Mouse (Mus musculus) testis, adult 2 months (tissue): ENCODE measurements around the gene Gm13289. TPM values are rescaled to one million over a fixed set of nuclear protein-coding genes. Genes with fewer than 3 reads are reported as not detected.
"Not testable (repeated sequence)": the region's sequence is repeated elsewhere in the genome, so short reads cannot be mapped to it uniquely, and the experiment has no call there.

Experiments used
- H3K27ac ChIP-seq: fragments of 200-500 bp; 2 replicates; pipeline ENCODE4 v1.5.1; 2012; ENCODE audit warnings: low read depth, low read length; ENCODE audit not compliant: control insufficient read depth, insufficient read depth
- H3K27me3 ChIP-seq: fragments of 200-500 bp; 2 replicates; pipeline ENCODE4 v1.6.1; 2012; ENCODE audit warnings: mild to moderate bottlenecking, low read length, moderate library complexity; ENCODE audit not compliant: control insufficient read depth, insufficient read depth
- H3K36me3 ChIP-seq: fragments of 200-500 bp; 2 replicates; pipeline ENCODE4 v1.6.1; 2012; ENCODE audit warnings: mild to moderate bottlenecking, low read length; ENCODE audit not compliant: control insufficient read depth, insufficient read depth
- H3K4me1 ChIP-seq: fragments of 200-500 bp; 2 replicates; pipeline ENCODE4 v1.6.1; 2012; ENCODE audit warnings: low read length; ENCODE audit not compliant: control insufficient read depth, insufficient read depth
- H3K4me3 ChIP-seq: fragments of 200-500 bp; 2 replicates; pipeline ENCODE4 v1.5.1; 2012; ENCODE audit warnings: low read depth, mild to moderate bottlenecking, low read length, moderate library complexity, mixed read lengths; ENCODE audit not compliant: control insufficient read depth
- CTCF ChIP-seq: fragments of 200-500 bp; IDR thresholded peaks from 2 replicates; pipeline ENCODE4 v1.5.1; 2012; ENCODE audit warnings: low read depth, mild to moderate bottlenecking, inconsistent platforms, low read length, moderate library complexity; ENCODE audit not compliant: control insufficient read depth, insufficient read depth, insufficient replicate concordance
- POLR2A ChIP-seq: fragments of 200-500 bp; IDR thresholded peaks from 2 replicates; pipeline ENCODE4 v1.6.1; 2012; ENCODE audit warnings: low read depth, mild to moderate bottlenecking, inconsistent platforms, low read length, moderate library complexity; ENCODE audit not compliant: control insufficient read depth
- polyA plus RNA-seq: library from polyadenylated mRNA; depleted of rRNA; stranded (reverse); fragments of >200 nt; gene quantifications from 2 replicates; pipeline ENCODE4 v1.2.3, GENCODE M21; 2012; rRNA removed

Gene Gm13289
- polyA plus RNA-seq, 1 experiment: not detected

GRCm38 (mm10) chr4:88805231-88805630 is 28.5 kb downstream of the Gm13289 start, which contains the start of gene Gm13288:
TSS of gene Gm13288 (plus strand) at chr4:88805531.
- not testable (repeated sequence) for H3K4me3 ChIP-seq, H3K36me3 ChIP-seq, H3K4me1 ChIP-seq, H3K27me3 ChIP-seq, H3K27ac ChIP-seq

GRCm38 (mm10) chr4:88805761-88806160 is 29.0 kb downstream of the Gm13289 start:
- H3K4me3 ChIP-seq, H3K27ac ChIP-seq, H3K4me1 ChIP-seq, H3K27me3 ChIP-seq, H3K36me3 ChIP-seq: not testable (repeated sequence)

GRCm38 (mm10) chr4:88815928-88816327 is 39.2 kb downstream of the Gm13289 start, which contains the start of gene Ifna7:
TSS of gene Ifna7 (plus strand) at chr4:88816228.
- Histone ChIP-seq H3K27ac (no peak within 1 kb of the TSS), H3K4me1 (no peaks in the 10 kb centered on the region), H3K27me3 (no peaks in the 10 kb centered on the region), H3K36me3 (no peaks in the 10 kb centered on the region), H3K4me3 (no peak within 1 kb of the TSS)
- TF ChIP-seq POLR2A (no peak), CTCF (no peak)

GRCm38 (mm10) chr4:88819659-88820058 is 42.9 kb downstream of the Gm13289 start, which contains the start of gene Ifna11:
TSS of gene Ifna11 (plus strand) at chr4:88819959.
- Histone ChIP-seq H3K4me1 (no peaks in the 10 kb centered on the region), H3K27me3 (no peaks in the 10 kb centered on the region), H3K36me3 (no peaks in the 10 kb centered on the region), H3K27ac (no peak within 1 kb of the TSS), H3K4me3 (no peak within 1 kb of the TSS)
- no peak for TF ChIP-seq CTCF
- TF ChIP-seq POLR2A: no peak

GRCm38 (mm10) chr4:88822995-88823394 is 46.3 kb downstream of the Gm13289 start:
- Histone ChIP-seq H3K36me3 (no peaks in the 10 kb centered on the region), H3K27me3 (no peaks in the 10 kb centered on the region), H3K4me3 (no peak overlapping the region), H3K27ac (no peak overlapping the region), H3K4me1 (no peaks in the 10 kb centered on the region)
- TF ChIP-seq POLR2A: no peak
- TF ChIP-seq CTCF: no peak

Other genes with a start within 250 kb of the Gm13289 start
- not detected in 2 replicates for gene Ifna15, start 218.7 kb upstream of the Gm13289 start, polyA plus RNA-seq
- gene Ifna14, start 205.1 kb upstream of the Gm13289 start, polyA plus RNA-seq: not detected in 2 replicates
- not detected in 2 replicates for gene Ifna9, start 184.5 kb upstream of the Gm13289 start, polyA plus RNA-seq
- gene Ifna12, start 173.5 kb upstream of the Gm13289 start, polyA plus RNA-seq: not detected in 2 replicates
- not detected in 2 replicates for gene C87499, start 142.5 kb upstream of the Gm13289 start, polyA plus RNA-seq
- gene Ifna13, start 132.5 kb upstream of the Gm13289 start, polyA plus RNA-seq: not detected in 2 replicates
- not detected in 2 replicates for gene Ifna16, start 100.0 kb upstream of the Gm13289 start, polyA plus RNA-seq
- not detected in 2 replicates for gene Ifna2, start 93.0 kb upstream of the Gm13289 start, polyA plus RNA-seq
- 0.38 and 0.62 TPM in 2 replicates for gene Ifnab, start 85.6 kb upstream of the Gm13289 start, polyA plus RNA-seq
- gene Gm26566, start 55.1 kb upstream of the Gm13289 start, polyA plus RNA-seq: 1.1 and 1.7 TPM in 2 replicates
- gene Klhl9, start 54.5 kb upstream of the Gm13289 start, polyA plus RNA-seq: 5.4 TPM in 2 replicates
- not detected in 2 replicates for gene Gm13271, start 22.1 kb upstream of the Gm13289 start, polyA plus RNA-seq
- gene Gm13283, start 16.8 kb upstream of the Gm13289 start, polyA plus RNA-seq: not detected in 2 replicates
- not detected in 2 replicates for gene Gm13290, start 3.1 kb upstream of the Gm13289 start, polyA plus RNA-seq
- gene Gm13272, start 2.9 kb downstream of the Gm13289 start, polyA plus RNA-seq: not detected in 2 replicates
- not detected in 2 replicates for gene Ifnz, start 5.2 kb downstream of the Gm13289 start, polyA plus RNA-seq
- not detected in 2 replicates for gene Gm13276, start 8.8 kb downstream of the Gm13289 start, polyA plus RNA-seq
- not detected in 2 replicates for gene Gm13277, start 11.7 kb downstream of the Gm13289 start, polyA plus RNA-seq
- not detected in 2 replicates for gene Gm13278, start 14.6 kb downstream of the Gm13289 start, polyA plus RNA-seq
- not detected in 2 replicates for gene Gm13275, start 17.6 kb downstream of the Gm13289 start, polyA plus RNA-seq
- gene Gm13279, start 20.5 kb downstream of the Gm13289 start, polyA plus RNA-seq: not detected in 2 replicates
- gene Gm13285, start 22.7 kb downstream of the Gm13289 start, polyA plus RNA-seq: not detected in 2 replicates
- gene Gm13287, start 26.3 kb downstream of the Gm13289 start, polyA plus RNA-seq: not detected in 2 replicates
- not detected in 2 replicates for gene Gm13288, start 28.6 kb downstream of the Gm13289 start, polyA plus RNA-seq
- gene Ifna7, start 39.3 kb downstream of the Gm13289 start, polyA plus RNA-seq: not detected in 2 replicates
- gene Ifna11, start 43.0 kb downstream of the Gm13289 start, polyA plus RNA-seq: not detected in 2 replicates
- gene Ifna6, start 50.5 kb downstream of the Gm13289 start, polyA plus RNA-seq: not detected in 2 replicates
- gene Ifna5, start 58.6 kb downstream of the Gm13289 start, polyA plus RNA-seq: not detected in 2 replicates
- gene Ifna4, start 64.9 kb downstream of the Gm13289 start, polyA plus RNA-seq: not detected in 2 replicates
- gene Ifna1, start 73.2 kb downstream of the Gm13289 start, polyA plus RNA-seq: not detected in 2 replicates
- gene Ifne, start 103.3 kb downstream of the Gm13289 start, polyA plus RNA-seq: not detected in 2 replicates